Mouse (Mus musculus): ENCODE measurements around the gene Calr3. TPM values are rescaled to one million over a fixed set of nuclear protein-coding genes. Genes with fewer than 3 reads are reported as not detected.

Gene Calr3
- polyA plus RNA-seq, 1 experiment = 0.31 TPM

- 81% methylated on average over 5 of the region's 5 CpGs for WGBS
- Histone ChIP-seq H3K4me3 (ENCODE audit: control insufficient read depth, insufficient read depth, low read length) (no peak overlapping the region), H3K4me1 (replicated peaks; ENCODE audit: control insufficient read depth, insufficient read depth, low read length) (no peaks in the 10 kb centered on the region), H3K27me3 (ENCODE audit: control insufficient read depth, insufficient read depth, low read length) (no peaks in the 10 kb centered on the region), H3K27ac (ENCODE audit: control insufficient read depth, insufficient read depth, low read length) (no peak overlapping the region), H3K36me3 (ENCODE audit: control insufficient read depth, insufficient read depth, low read length) (peaks cover 39% of the 10 kb centered on the region)
- DNase-seq = no peak
- TF ChIP-seq POLR2A (IDR thresholded peaks at IDR 0.05; ENCODE audit: control insufficient read depth, extremely low read depth, insufficient read depth, low read length, poor library complexity) (no peak), CTCF (IDR thresholded peaks at IDR 0.05; ENCODE audit: borderline replicate concordance, control insufficient read depth, extremely low read depth, insufficient read depth, low read length, poor library complexity) (no peak)
These were observed 68.5 kb downstream of the Calr3 start for GRCm38 (mm10) chr8:72375161-72375560.

Other genes with a start within 250 kb of the Calr3 start
- 0.77 and 0.78 TPM in 2 replicates for gene Cib3, start 231.0 kb downstream of the Calr3 start, polyA plus RNA-seq (2012; rRNA removed)
- not detected in 2 replicates for gene Gm11034, start 230.2 kb downstream of the Calr3 start, polyA plus RNA-seq (2012; rRNA removed)
- gene Fam32a, start 224.1 kb downstream of the Calr3 start, polyA plus RNA-seq (2012; rRNA removed) = 52.1 and 62.5 TPM in 2 replicates
- 167 and 183 TPM in 2 replicates for gene Ap1m1, start 203.9 kb downstream of the Calr3 start, polyA plus RNA-seq (2012; rRNA removed)
- 13.6 and 19.8 TPM in 2 replicates for gene Gm10282, start 138.6 kb downstream of the Calr3 start, polyA plus RNA-seq (2012; rRNA removed)
- 62.1 and 86.9 TPM in 2 replicates for gene Klf2, start 124.8 kb downstream of the Calr3 start, polyA plus RNA-seq (2012; rRNA removed)
- gene Eps15l1, start 22.4 kb downstream of the Calr3 start, polyA plus RNA-seq (2012; rRNA removed) = 87.2 and 91.4 TPM in 2 replicates
- gene 1700030K09Rik, start within 50 bp of the Calr3 start, polyA plus RNA-seq (2012; rRNA removed) = 7.2 and 9.5 TPM in 2 replicates
- gene Cherp, start 31.4 kb upstream of the Calr3 start, polyA plus RNA-seq (2012; rRNA removed) = 146 and 176 TPM in 2 replicates
- 121 and 145 TPM in 2 replicates for gene Slc35e1, start 48.7 kb upstream of the Calr3 start, polyA plus RNA-seq (2012; rRNA removed)
- 26.3 and 32.1 TPM in 2 replicates for gene Med26, start 104.4 kb upstream of the Calr3 start, polyA plus RNA-seq (2012; rRNA removed)
- gene Smim7, start 127.2 kb upstream of the Calr3 start, polyA plus RNA-seq (2012; rRNA removed) = 66.4 and 79.2 TPM in 2 replicates
- gene Tmem38a, start 128.2 kb upstream of the Calr3 start, polyA plus RNA-seq (2012; rRNA removed) = 23.2 and 56.1 TPM in 2 replicates
- 25.2 and 30.3 TPM in 2 replicates for gene Nwd1, start 202.8 kb upstream of the Calr3 start, polyA plus RNA-seq (2012; rRNA removed)

Data from thymus, adult 2 months (tissue).